Mouse (Mus musculus) small intestine, adult 2 months (tissue): ENCODE measurements around the gene Syngap1. TPM values are rescaled to one million over a fixed set of nuclear protein-coding genes. Genes with fewer than 3 reads are reported as not detected.

Experiments
- H3K27ac ChIP-seq: fragments of 200-500 bp; 2 replicates; pipeline ENCODE4 v1.5.1; 2012; ENCODE audit warnings: low read depth, low read length, control low read depth, inconsistent platforms; ENCODE audit not compliant: insufficient read depth
- H3K27me3 ChIP-seq: fragments of 200-500 bp; 2 replicates; pipeline ENCODE4 v1.6.1; 2012; ENCODE audit warnings: mild to moderate bottlenecking, moderate library complexity, low read length, inconsistent platforms; ENCODE audit not compliant: control insufficient read depth, insufficient read depth
- H3K36me3 ChIP-seq: fragments of 200-500 bp; 2 replicates; pipeline ENCODE4 v1.6.1; 2012; ENCODE audit warnings: mild to moderate bottlenecking, low read length, control low read depth, inconsistent platforms; ENCODE audit not compliant: control insufficient read depth, insufficient read depth
- H3K4me1 ChIP-seq: fragments of 200-500 bp; 2 replicates; pipeline ENCODE4 v1.6.1; 2012; ENCODE audit warnings: low read length, inconsistent platforms, mixed read lengths; ENCODE audit not compliant: control insufficient read depth, insufficient read depth, insufficient read length
- H3K4me3 ChIP-seq: fragments of 200-500 bp; 2 replicates; pipeline ENCODE4 v1.5.1; 2012; ENCODE audit warnings: low read depth, mild to moderate bottlenecking, control low read depth, inconsistent platforms, low read length, moderate library complexity
- CTCF ChIP-seq: fragments of 200-500 bp; IDR thresholded peaks from 2 replicates; pipeline ENCODE4 v1.5.1; 2012; ENCODE audit warnings: low read depth, mild to moderate bottlenecking, control low read depth, inconsistent platforms, low read length, moderate library complexity, mixed read lengths; ENCODE audit not compliant: insufficient replicate concordance, insufficient read length; ENCODE audit errors: extremely low read depth
- POLR2A ChIP-seq: fragments of 200-500 bp; IDR thresholded peaks from 2 replicates; pipeline ENCODE4 v1.6.1; 2012; ENCODE audit warnings: low read depth, mild to moderate bottlenecking, control low read depth, inconsistent platforms, low read length, moderate library complexity
- WGBS: fragments of 180-500 bp; shearing (Covaris S2); methylation state at CpG from one replicate; pipeline ENCODE4 v1.1.7; 2018; 5-methylcytosine and 5-hydroxymethylcytosine counted together
- polyA plus RNA-seq: library from polyadenylated mRNA; depleted of rRNA; stranded (reverse); fragments of >200 nt; gene quantifications from 2 replicates; pipeline ENCODE4 v1.2.3, GENCODE M21; 2012

Gene Syngap1
- polyA plus RNA-seq, 1 experiment: 8.6 TPM

DNA sequence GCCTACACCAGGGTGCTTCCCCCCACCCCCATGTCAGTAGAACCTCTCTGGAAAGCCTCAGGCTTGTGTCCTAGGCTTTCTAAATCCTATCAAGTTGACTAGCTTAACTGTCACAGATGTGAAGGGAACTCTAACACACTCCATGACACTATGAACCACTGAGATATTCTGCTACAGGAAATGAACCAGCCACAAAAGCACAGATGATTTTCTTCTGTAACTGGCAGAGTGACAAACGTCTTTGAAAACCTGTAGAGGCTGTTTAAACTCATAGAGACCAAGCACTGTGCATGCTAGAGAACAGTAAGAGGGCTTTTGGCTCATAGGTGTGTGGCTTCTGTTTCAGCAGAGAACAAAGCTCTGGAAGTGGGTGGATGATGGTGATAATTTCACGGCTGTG is 40.0 kb downstream of the Syngap1 start:
- TF ChIP-seq POLR2A (no peak), CTCF (no peak)
- peaks cover 13% of the 10 kb centered on the region for H3K36me3 ChIP-seq
- H3K4me1 ChIP-seq: no peaks in the 10 kb centered on the region
- H3K27ac ChIP-seq: no peak overlapping the region
- no peaks in the 10 kb centered on the region for H3K27me3 ChIP-seq
- H3K4me3 ChIP-seq: no peak overlapping the region
- 44% methylated on average over 2 of the region's 2 CpGs for WGBS

DNA sequence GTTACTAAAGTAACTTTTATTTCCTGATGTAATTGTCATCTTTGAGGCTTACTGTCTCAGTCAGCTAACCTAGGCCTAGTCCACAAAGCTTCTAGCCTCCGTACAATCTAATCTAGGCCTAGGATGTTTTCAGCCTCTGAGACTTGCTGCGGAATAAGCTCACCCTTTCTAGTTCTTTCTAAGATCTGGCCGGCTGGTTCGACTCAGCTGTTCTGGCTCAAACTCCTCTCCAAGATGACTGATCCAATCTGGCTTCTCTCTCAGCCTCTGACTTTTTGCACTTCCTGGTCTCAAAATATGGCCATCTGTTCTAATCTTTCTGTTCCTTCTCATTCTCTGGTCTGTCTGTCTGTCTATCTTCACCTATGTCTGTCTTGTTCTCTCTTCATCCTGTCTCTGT is 42.3 kb downstream of the Syngap1 start:
- H3K36me3 ChIP-seq: peaks cover 3% of the 10 kb centered on the region; the same call in 1 of the 2 replicates
- no peak overlapping the region for H3K4me3 ChIP-seq
- WGBS: 89% methylated on average over 4 of the region's 4 CpGs
- H3K27ac ChIP-seq: no peak overlapping the region
- H3K4me1 ChIP-seq: no peaks in the 10 kb centered on the region
- no peaks in the 10 kb centered on the region for H3K27me3 ChIP-seq
- TF ChIP-seq POLR2A (no peak), CTCF (no peak)

DNA sequence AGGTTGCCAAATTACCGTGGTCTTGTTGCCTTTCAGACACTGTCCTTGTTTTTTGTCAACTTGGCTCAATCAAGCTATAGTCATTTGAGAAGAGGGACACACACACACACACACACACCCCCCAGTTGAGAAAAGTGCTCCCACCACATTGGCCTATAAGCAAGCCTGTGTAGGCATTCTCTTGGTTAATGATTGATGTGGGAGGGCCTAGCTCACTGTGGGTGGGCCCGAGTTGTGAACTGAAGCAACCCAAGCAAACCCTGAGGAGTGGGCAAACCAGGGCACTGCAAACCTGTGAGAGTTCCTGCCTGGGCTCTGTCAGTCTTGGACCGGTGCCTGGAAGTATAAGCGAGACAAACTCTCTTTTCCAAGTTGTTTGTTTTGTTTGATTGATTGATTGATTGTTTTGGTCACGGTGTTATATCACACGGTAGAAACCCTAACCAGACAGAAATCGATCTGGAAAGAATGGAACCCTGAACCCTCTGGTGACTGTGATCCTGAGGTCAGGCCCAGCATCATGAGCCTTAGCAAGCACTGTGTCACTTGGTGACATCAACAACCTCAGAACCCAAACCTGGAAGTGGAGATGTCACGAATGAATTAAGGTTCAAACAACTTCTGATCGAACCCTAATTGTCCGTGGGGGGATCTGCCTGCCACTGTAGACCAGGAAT is 44.6 kb downstream of the Syngap1 start:
- 53% methylated on average over 10 of the region's 10 CpGs for WGBS

DNA sequence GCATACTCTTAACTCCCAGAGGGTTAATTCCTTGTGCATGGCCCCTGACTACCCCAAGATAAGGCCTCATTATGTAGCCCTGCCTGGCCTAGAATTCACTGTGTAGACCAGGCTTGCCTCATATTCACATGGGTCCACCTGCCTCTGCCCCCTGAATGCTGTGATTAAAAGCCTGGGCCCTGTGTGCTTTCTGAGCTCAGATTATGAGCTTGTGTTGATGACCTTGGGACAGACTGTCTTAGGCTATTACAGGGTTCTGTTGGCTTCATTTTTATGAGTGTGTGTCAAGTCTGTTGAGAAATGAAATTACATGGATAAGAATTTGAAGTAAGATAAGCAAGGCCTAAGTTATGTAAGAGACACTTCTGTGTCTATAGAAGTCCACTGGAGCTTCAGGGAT is 49.5 kb downstream of the Syngap1 start:
- no peak overlapping the region for H3K4me3 ChIP-seq
- H3K27me3 ChIP-seq: no peaks in the 10 kb centered on the region
- H3K36me3 ChIP-seq: no peaks in the 10 kb centered on the region
- TF ChIP-seq CTCF: no peak
- no peak for TF ChIP-seq POLR2A
- H3K4me1 ChIP-seq: peaks cover 5% of the 10 kb centered on the region; the same call in 1 of the 2 replicates
- no peak overlapping the region for H3K27ac ChIP-seq

More for the DNA sequence above, 44.6 kb downstream of the Syngap1 start:
- Histone ChIP-seq H3K27me3 (no peaks in the 10 kb centered on the region), H3K4me1 (peaks cover 3% of the 10 kb centered on the region; the same call in 1 of the 2 replicates), H3K27ac (no peak overlapping the region), H3K36me3 (no peaks in the 10 kb centered on the region), H3K4me3 (no peak overlapping the region)
- TF ChIP-seq CTCF (no peak), POLR2A (no peak)

DNA sequence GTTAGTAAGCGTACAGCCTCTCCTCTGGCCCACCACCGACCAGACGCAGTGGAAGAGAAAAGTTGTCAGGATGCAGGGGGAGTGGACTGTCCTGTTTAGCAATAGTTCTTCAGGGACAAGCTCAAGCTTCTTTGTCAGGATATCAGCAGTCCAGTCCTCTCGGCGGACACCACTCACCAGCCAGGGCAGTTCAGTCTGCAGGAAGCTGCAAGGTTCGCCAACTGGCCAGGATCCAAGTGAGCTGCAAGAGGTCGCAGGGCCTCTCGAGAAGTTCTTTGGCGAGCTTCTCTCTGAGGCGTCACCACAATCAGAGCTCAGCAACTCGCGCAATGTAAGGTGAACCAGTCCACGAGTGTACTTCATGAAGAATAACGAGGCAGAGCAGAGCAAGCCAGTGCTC is 53.4 kb downstream of the Syngap1 start:
- Histone ChIP-seq H3K4me3 (0 out of 2 replicates have a peak overlapping the region, but pooled peaks have one; percentile 9), H3K36me3 (no peaks in the 10 kb centered on the region), H3K27ac (no peak overlapping the region), H3K4me1 (peaks cover 15% of the 10 kb centered on the region; the same call in 1 of the 2 replicates), H3K27me3 (no peaks in the 10 kb centered on the region)
- TF ChIP-seq POLR2A: no peak
- TF ChIP-seq CTCF: no peak
- 37% methylated on average over 14 of the region's 14 CpGs for WGBS

DNA sequence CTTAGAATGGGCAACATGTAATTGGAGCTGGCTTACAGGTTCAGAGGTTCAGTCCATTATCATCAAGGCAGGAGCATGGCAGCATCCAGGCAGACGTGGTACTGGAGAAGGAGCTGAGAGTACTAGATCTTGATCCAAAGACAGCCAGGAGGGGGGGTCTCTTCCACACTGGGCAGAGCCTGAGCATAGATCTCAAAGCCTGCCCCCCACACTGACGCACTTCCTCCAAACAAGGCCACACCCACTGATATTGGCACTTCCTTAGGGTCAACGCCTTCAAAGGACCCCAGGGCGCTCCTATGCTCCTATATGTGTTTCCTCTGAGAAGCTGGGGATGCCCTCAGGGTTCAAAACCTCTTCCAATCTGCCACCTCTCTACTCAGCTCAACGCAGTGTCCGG is 54.0 kb downstream of the Syngap1 start:
- Histone ChIP-seq H3K27ac (no peak overlapping the region), H3K36me3 (no peaks in the 10 kb centered on the region), H3K27me3 (no peaks in the 10 kb centered on the region), H3K4me3 (no peak overlapping the region), H3K4me1 (peaks cover 15% of the 10 kb centered on the region; the same call in 1 of the 2 replicates)
- WGBS: 79% methylated on average over 6 of the region's 6 CpGs
- TF ChIP-seq POLR2A (no peak), CTCF (no peak)

DNA sequence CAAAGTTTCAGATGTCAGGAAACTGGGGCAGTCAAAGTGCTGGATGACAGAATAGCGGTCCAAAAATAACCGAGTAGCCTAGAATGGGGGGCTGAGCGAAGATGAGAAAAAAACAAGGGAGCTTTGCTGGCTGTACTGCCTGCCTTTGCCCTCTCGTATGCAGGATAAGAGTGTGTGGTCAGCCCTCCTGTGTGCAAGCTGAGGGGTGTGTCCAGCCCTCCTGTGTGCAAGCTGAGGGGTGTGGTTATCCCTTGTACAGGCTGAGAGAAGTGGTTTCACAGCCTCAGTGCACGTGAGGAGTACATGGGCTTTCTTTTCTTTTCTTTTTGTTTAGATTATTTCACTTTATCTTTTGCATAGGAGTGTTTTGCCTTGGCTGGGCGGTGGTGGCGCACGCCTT is 54.5 kb downstream of the Syngap1 start:
- TF ChIP-seq POLR2A (no peak), CTCF (no peak)
- Histone ChIP-seq H3K27me3 (no peaks in the 10 kb centered on the region), H3K4me3 (no peak overlapping the region), H3K36me3 (no peaks in the 10 kb centered on the region), H3K4me1 (peaks cover 13% of the 10 kb centered on the region; the same call in 1 of the 2 replicates), H3K27ac (no peak overlapping the region)
- WGBS: 79% methylated on average over 8 of the region's 8 CpGs
